Mouse (Mus musculus) hindbrain, embryonic 15.5 days (tissue): ENCODE data around the gene Caskin2. TPM values are rescaled to one million over a fixed set of nuclear protein-coding genes. Genes with fewer than 3 reads are reported as not detected.
"Not testable (repeated sequence)": the region's sequence is repeated elsewhere in the genome, so short reads cannot be mapped to it uniquely, and the experiment has no call there.

ENCODE experiments used
- ATAC-seq: fragments of 200-750 bp; cut with Nextera tagmentation; 2 replicates; pipeline ENCODE4 v1.8.0; 2017; ENCODE audit warnings: low read depth, moderate number of reproducible peaks, moderate TSS enrichment; ENCODE audit not compliant: low FRiP score
- H3K27ac ChIP-seq: fragments of 300-500 bp; sonication (generic); replicated peaks from 2 replicates; pipeline ENCODE4 v1.5.1; 2015; ENCODE audit warnings: mild to moderate bottlenecking, inconsistent platforms
- H3K27me3 ChIP-seq: fragments of 300-500 bp; sonication (generic); 2 replicates; pipeline ENCODE4 v1.6.1; 2015; ENCODE audit warnings: control low read depth, inconsistent platforms
- H3K36me3 ChIP-seq: fragments of 300-500 bp; sonication (generic); 2 replicates; pipeline ENCODE4 v1.6.1; 2015; ENCODE audit warnings: control low read depth, inconsistent platforms
- H3K4me1 ChIP-seq: fragments of 300-500 bp; sonication (generic); replicated peaks from 2 replicates; pipeline ENCODE4 v1.6.1; 2015; ENCODE audit warnings: control low read depth, inconsistent platforms
- H3K4me2 ChIP-seq: fragments of 300-500 bp; sonication (generic); 2 replicates; pipeline ENCODE4 v1.6.1; 2015; ENCODE audit warnings: moderate library complexity, mild to moderate bottlenecking, inconsistent platforms
- H3K4me3 ChIP-seq: fragments of 300-500 bp; sonication (generic); 2 replicates; pipeline ENCODE4 v1.5.1; 2015; ENCODE audit warnings: mild to moderate bottlenecking, inconsistent platforms
- H3K9ac ChIP-seq: fragments of 300-500 bp; sonication (generic); 2 replicates; pipeline ENCODE4 v1.6.1; 2015; ENCODE audit warnings: inconsistent platforms
- H3K9me3 ChIP-seq: fragments of 300-500 bp; sonication (generic); 2 replicates; pipeline ENCODE4 v1.6.1; 2016; ENCODE audit warnings: control low read depth, inconsistent platforms
- WGBS: fragments of 180-500 bp; shearing (Covaris S2); methylation state at CpG from one replicate; pipeline ENCODE4 v1.1.7; 2015; 5-methylcytosine and 5-hydroxymethylcytosine counted together
- polyA plus RNA-seq: library from polyadenylated mRNA; unstranded; fragments of >200 nt; fragmentation: Nextera tagmentation; extraction: Ambion mirVana; gene quantifications from 2 replicates; pipeline ENCODE4 v1.2.1, GENCODE M21; 2015

Gene Caskin2
- 9.9 and 12.2 TPM in 2 replicates for polyA plus RNA-seq

- Histone ChIP-seq H3K4me1 (peaks cover 65% of the 10 kb centered on the region), H3K4me2 (peak within 1 kb of the TSS; percentile 85), H3K27me3 (no peaks in the 10 kb centered on the region), H3K4me3 (peak within 1 kb of the TSS; percentile 59), H3K36me3 (peaks cover 9% of the 10 kb centered on the region), H3K9me3 (no peaks in the 10 kb centered on the region), H3K27ac (peak within 1 kb of the TSS; percentile 61), H3K9ac (peak within 1 kb of the TSS; percentile 57)
- peak; percentile 88 for ATAC-seq
- WGBS, result 0% methylated on average over 39 of the region's 44 CpGs
These were observed at the start of gene Caskin2 for GRCm38 (mm10) chr11:115813507-115814296. Gene Caskin2 (minus strand): TSS chr11:115813639.

DNA sequence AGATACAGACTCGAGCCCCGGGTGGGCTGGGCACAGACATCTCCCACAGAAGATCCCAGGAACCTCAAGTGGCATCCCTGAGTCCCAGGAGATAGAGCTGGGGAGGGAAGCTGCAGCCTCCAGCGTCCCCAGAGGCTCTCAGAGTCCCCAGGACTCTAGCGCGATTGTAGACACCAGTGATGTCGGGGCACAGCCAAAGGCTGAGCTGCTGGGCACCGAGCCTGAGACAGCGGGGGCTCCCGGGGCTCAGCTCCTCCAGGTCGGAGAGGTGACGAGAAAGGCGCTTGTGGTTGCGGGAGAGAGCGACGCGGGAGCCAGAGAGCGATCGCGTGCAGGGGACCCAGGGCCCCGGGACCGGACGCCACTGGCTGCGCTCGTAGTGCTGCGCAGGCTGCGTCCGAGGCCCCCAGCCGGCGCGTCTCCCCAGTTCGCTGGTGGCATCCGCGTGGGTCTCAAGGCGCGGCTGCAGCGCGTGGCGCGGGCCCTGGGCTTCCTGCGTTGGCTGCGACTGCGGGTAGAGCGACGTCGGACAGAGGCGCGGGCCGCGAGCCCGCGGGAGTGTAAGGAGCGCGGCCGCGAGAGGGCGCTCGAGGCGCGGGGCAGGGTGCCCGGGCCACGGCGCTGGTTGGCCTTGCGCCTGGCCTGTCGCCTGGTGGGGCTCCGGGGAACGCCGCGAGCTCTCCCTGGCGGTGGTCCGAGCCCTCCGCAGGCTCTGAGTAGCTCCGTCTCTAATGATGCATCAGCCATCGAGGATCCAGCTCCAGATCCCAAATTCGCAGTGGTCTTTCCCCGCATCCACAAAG lies 45.9 kb upstream of the Caskin2 start:
- Histone ChIP-seq H3K4me2 (peak overlapping the region; percentile 51), H3K27me3 (peaks cover 48% of the 10 kb centered on the region), H3K4me1 (peaks cover 22% of the 10 kb centered on the region), H3K9me3 (no peaks in the 10 kb centered on the region), H3K9ac (0 out of 2 replicates have a peak overlapping the region, but pooled peaks have one; percentile 18), H3K27ac (no peak overlapping the region), H3K36me3 (no peaks in the 10 kb centered on the region), H3K4me3 (peak overlapping the region; percentile 27)
- ATAC-seq, result peak; percentile 66
- WGBS, result 2% methylated on average over 75 of the region's 75 CpGs

GRCm38 (mm10) chr11:115858354-115858753 lies 44.9 kb upstream of the Caskin2 start, which contains the start of gene Myo15b:
Gene Myo15b (plus strand): TSS chr11:115858406.
- ATAC-seq, result no peak
- 10% methylated on average over 27 of the region's 27 CpGs for WGBS
- Histone ChIP-seq H3K36me3 (no peaks in the 10 kb centered on the region), H3K4me3 (peak within 1 kb of the TSS; percentile 27), H3K4me2 (peak within 1 kb of the TSS; percentile 51), H3K27ac (no peak within 1 kb of the TSS), H3K27me3 (peaks cover 48% of the 10 kb centered on the region), H3K4me1 (peaks cover 22% of the 10 kb centered on the region), H3K9me3 (no peaks in the 10 kb centered on the region), H3K9ac (0 out of 2 replicates have a peak within 1 kb of the TSS, but pooled peaks have one; percentile 18)

- Histone ChIP-seq H3K9ac (no peak overlapping the region), H3K27ac (no peak overlapping the region), H3K36me3 (no peaks in the 10 kb centered on the region), H3K27me3 (peaks cover 48% of the 10 kb centered on the region), H3K4me2 (no peak overlapping the region), H3K4me1 (peaks cover 22% of the 10 kb centered on the region), H3K9me3 (no peaks in the 10 kb centered on the region), H3K4me3 (no peak overlapping the region)
- 33% methylated on average over 13 of the region's 13 CpGs for WGBS
- no peak for ATAC-seq
These were observed 44.5 kb upstream of the Caskin2 start for GRCm38 (mm10) chr11:115857936-115858335.

DNA sequence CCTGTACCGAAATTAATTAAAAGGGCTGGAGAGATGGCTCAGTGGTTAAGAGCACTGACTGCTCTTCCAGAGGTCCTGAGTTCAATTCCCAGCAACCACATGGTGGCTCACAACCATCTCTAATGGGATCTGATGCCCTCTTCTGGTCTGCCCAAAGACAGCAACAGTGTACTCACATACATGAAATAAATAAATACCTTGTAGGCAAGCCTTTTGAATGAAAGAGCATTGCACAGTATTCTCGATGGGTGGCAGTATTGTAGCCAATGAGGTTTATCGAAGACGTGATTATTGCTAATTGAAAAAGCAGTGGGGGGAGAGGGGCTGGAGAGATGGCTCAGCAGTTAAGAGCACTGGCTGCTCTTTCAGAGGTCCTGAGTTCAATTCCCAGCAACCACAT lies 43.7 kb upstream of the Caskin2 start:
- 91% methylated on average over 4 of the region's 4 CpGs for WGBS
- H3K27me3 ChIP-seq, result peaks cover 47% of the 10 kb centered on the region
- not testable (repeated sequence) for H3K4me3 ChIP-seq, H3K36me3 ChIP-seq, H3K27ac ChIP-seq, H3K9ac ChIP-seq, ATAC-seq, H3K9me3 ChIP-seq, H3K4me2 ChIP-seq
- peaks cover 22% of the 10 kb centered on the region for H3K4me1 ChIP-seq

- H3K9me3 ChIP-seq, result no peaks in the 10 kb centered on the region
- no peak overlapping the region for H3K27ac ChIP-seq
- H3K36me3 ChIP-seq, result no peaks in the 10 kb centered on the region
- H3K4me3 ChIP-seq, result no peak overlapping the region
- H3K27me3 ChIP-seq, result peaks cover 22% of the 10 kb centered on the region
- H3K4me1 ChIP-seq, result peaks cover 18% of the 10 kb centered on the region
- H3K9ac ChIP-seq, result no peak overlapping the region
- 74% methylated on average over 6 of the region's 6 CpGs for WGBS
- no peak overlapping the region for H3K4me2 ChIP-seq
- no peak for ATAC-seq
These were observed 41.2 kb upstream of the Caskin2 start for GRCm38 (mm10) chr11:115854674-115855073.

- Histone ChIP-seq H3K9me3 (no peaks in the 10 kb centered on the region), H3K27ac (no peak overlapping the region), H3K4me1 (no peaks in the 10 kb centered on the region), H3K4me2 (no peak overlapping the region), H3K36me3 (no peaks in the 10 kb centered on the region), H3K4me3 (no peak overlapping the region), H3K27me3 (no peaks in the 10 kb centered on the region), H3K9ac (no peak overlapping the region)
- 94% methylated on average over 2 of the region's 2 CpGs for WGBS
- ATAC-seq, result no peak
These were observed 32.4 kb upstream of the Caskin2 start for GRCm38 (mm10) chr11:115845819-115846218.

- Histone ChIP-seq H3K27ac (no peak overlapping the region), H3K4me2 (no peak overlapping the region), H3K9ac (no peak overlapping the region), H3K36me3 (no peaks in the 10 kb centered on the region), H3K27me3 (no peaks in the 10 kb centered on the region), H3K9me3 (no peaks in the 10 kb centered on the region), H3K4me3 (no peak overlapping the region), H3K4me1 (no peaks in the 10 kb centered on the region)
- WGBS, result 82% methylated on average over 8 of the region's 8 CpGs
- ATAC-seq, result no peak
These were observed 30.8 kb upstream of the Caskin2 start for GRCm38 (mm10) chr11:115844240-115844639.

DNA sequence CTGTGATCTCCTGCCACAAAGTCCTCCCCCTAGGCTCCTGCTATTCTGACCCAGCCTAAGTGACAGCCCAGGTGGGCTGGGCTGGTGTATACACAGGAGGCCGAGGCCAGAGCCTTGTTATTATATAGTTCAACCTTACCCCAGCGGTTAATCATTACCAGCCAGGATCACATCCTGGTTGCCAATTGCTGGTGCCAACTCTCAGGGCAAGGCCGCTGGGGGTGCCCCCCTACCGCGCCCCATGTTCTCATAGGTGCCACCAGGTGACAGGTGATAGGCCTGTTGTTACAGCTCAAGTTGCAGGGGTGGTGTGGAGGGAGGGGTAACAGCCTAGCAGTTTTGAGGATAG lies 30.4 kb upstream of the Caskin2 start:
- Histone ChIP-seq H3K27me3 (no peaks in the 10 kb centered on the region), H3K27ac (no peak overlapping the region)

GRCm38 (mm10) chr11:115843141-115843890 lies 29.9 kb upstream of the Caskin2 start:
- no peak overlapping the region for H3K9ac ChIP-seq
- no peak for ATAC-seq
- H3K4me3 ChIP-seq, result no peak overlapping the region
- WGBS, result 80% methylated on average over 14 of the region's 14 CpGs
- no peaks in the 10 kb centered on the region for H3K9me3 ChIP-seq
- no peaks in the 10 kb centered on the region for H3K36me3 ChIP-seq
- no peak overlapping the region for H3K27ac ChIP-seq
- H3K4me1 ChIP-seq, result no peaks in the 10 kb centered on the region
- H3K4me2 ChIP-seq, result no peak overlapping the region
- no peaks in the 10 kb centered on the region for H3K27me3 ChIP-seq

More for the DNA sequence above, 30.4 kb upstream of the Caskin2 start:
- 88% methylated on average over 5 of the region's 5 CpGs for WGBS
- Histone ChIP-seq H3K9ac (no peak overlapping the region), H3K4me3 (no peak overlapping the region), H3K4me2 (no peak overlapping the region), H3K4me1 (no peaks in the 10 kb centered on the region), H3K36me3 (no peaks in the 10 kb centered on the region), H3K9me3 (no peaks in the 10 kb centered on the region)
- no peak for ATAC-seq

- no peaks in the 10 kb centered on the region for H3K27me3 ChIP-seq
- no peaks in the 10 kb centered on the region for H3K4me1 ChIP-seq
- no peak for ATAC-seq
- H3K4me2 ChIP-seq, result no peak overlapping the region
- H3K9me3 ChIP-seq, result no peaks in the 10 kb centered on the region
- H3K36me3 ChIP-seq, result no peaks in the 10 kb centered on the region
- H3K27ac ChIP-seq, result no peak overlapping the region
- no peak overlapping the region for H3K9ac ChIP-seq
- WGBS, result 31% methylated on average over 6 of the region's 6 CpGs
- H3K4me3 ChIP-seq, result no peak overlapping the region
These were observed 28.6 kb upstream of the Caskin2 start for GRCm38 (mm10) chr11:115841961-115842550.
